Mouse (Mus musculus) heart, adult 2 months (tissue): ENCODE data around the gene Mybpc2.

Source experiments
- CTCF ChIP-seq: fragments of 200-600 bp; IDR thresholded peaks from 2 replicates; pipeline ENCODE4 v1.8.1; 2022; ENCODE audit warnings: antibody characterized with exemption, mild to moderate bottlenecking, moderate library complexity
- EP300 ChIP-seq: fragments of 200-500 bp; IDR thresholded peaks from 2 replicates; pipeline ENCODE4 v1.6.1; 2011; ENCODE audit warnings: low read depth, low read length, control low read depth; ENCODE audit not compliant: insufficient read depth
- POLR2A ChIP-seq: fragments of 200-500 bp; IDR thresholded peaks from 2 replicates; pipeline ENCODE4 v1.6.1; 2011; ENCODE audit warnings: mild to moderate bottlenecking, low read depth, low read length, control low read depth; ENCODE audit not compliant: insufficient read depth

GRCm38 (mm10) chr7:44494681-44495080, 29.8 kb downstream of the Mybpc2 start:
- no peak for TF ChIP-seq POLR2A
- no peak for TF ChIP-seq CTCF
- TF ChIP-seq EP300, result no peak
